Mouse (Mus musculus) ES-E14 (cell line): ENCODE data around the gene Socs2. TPM values are rescaled to one million over a fixed set of nuclear protein-coding genes. Genes with fewer than 3 reads are reported as not detected.

Source experiments
- DNase-seq: peaks from one replicate; pipeline ENCODE4 v3.0.0-alpha.2; 2013; ENCODE audit warnings: low read depth, low spot score
- H3K27ac ChIP-seq: 2 replicates; pipeline ENCODE4 v1.5.1; 2012; ENCODE audit warnings: low read depth, mild to moderate bottlenecking, low read length, moderate library complexity, mixed read lengths; ENCODE audit not compliant: poor library complexity, insufficient read depth, severe bottlenecking
- H3K36me3 ChIP-seq: 2 replicates; pipeline ENCODE4 v1.6.1; 2012; ENCODE audit warnings: mild to moderate bottlenecking, low read length, moderate library complexity, mixed read lengths; ENCODE audit not compliant: control insufficient read depth, poor library complexity, insufficient read depth, severe bottlenecking
- H3K4me1 ChIP-seq, 2 experiments: fragments of 150-350 bp in 1 of 2; sonication (generic) in 1 of 2; 2 replicates each; pipeline ENCODE4 v1.6.1; 2012; ENCODE audit warnings: low read length in 2 of 2, mild to moderate bottlenecking in 1 of 2, mixed read lengths in 1 of 2; ENCODE audit not compliant: control insufficient read depth in 2 of 2, insufficient read depth in 2 of 2, poor library complexity in 1 of 2
- H3K4me3 ChIP-seq, 2 experiments: fragments of 150-350 bp in 1 of 2; sonication (generic) in 1 of 2; 2 replicates each; pipeline ENCODE4 v1.5.1; 2012; ENCODE audit warnings: low read length in 2 of 2, low read depth in 1 of 2, mild to moderate bottlenecking in 1 of 2, mixed read lengths in 1 of 2; ENCODE audit not compliant: insufficient read depth in 1 of 2, poor library complexity in 1 of 2, severe bottlenecking in 1 of 2
- H3K9ac ChIP-seq: 2 replicates; pipeline ENCODE4 v1.6.1; 2012; ENCODE audit warnings: low read depth, mild to moderate bottlenecking, low read length, mixed read lengths; ENCODE audit not compliant: poor library complexity, insufficient read depth, severe bottlenecking
- H3K9me3 ChIP-seq: fragments of 150-350 bp; sonication (generic); 2 replicates; pipeline ENCODE4 v1.6.1; 2012; ENCODE audit warnings: low read depth, mild to moderate bottlenecking, low read length; ENCODE audit not compliant: control insufficient read depth, insufficient read depth
- CHD2 ChIP-seq: IDR thresholded peaks from 2 replicates; pipeline ENCODE4 v1.6.1; 2014; ENCODE audit warnings: mild to moderate bottlenecking, low read depth, low read length, inconsistent platforms
- HCFC1 ChIP-seq: IDR thresholded peaks from 2 replicates; pipeline ENCODE4 v1.6.1; 2012; ENCODE audit warnings: low read length, inconsistent platforms, borderline replicate concordance; ENCODE audit not compliant: insufficient read depth
- MAFK ChIP-seq: IDR thresholded peaks from 2 replicates; pipeline ENCODE4 v1.6.1; 2014; ENCODE audit warnings: mild to moderate bottlenecking, low read depth, low read length, inconsistent platforms; ENCODE audit not compliant: insufficient read depth
- ZC3H11A ChIP-seq: IDR thresholded peaks from 2 replicates; pipeline ENCODE4 v1.6.1; 2012; ENCODE audit warnings: low read depth, mild to moderate bottlenecking, inconsistent platforms, low read length, borderline replicate concordance
- ZNF384 ChIP-seq: IDR thresholded peaks from 2 replicates; pipeline ENCODE4 v1.6.1; 2012; ENCODE audit warnings: low read depth, low read length, inconsistent platforms
- in situ Hi-C, 2 experiments: fragments of 600-800 bp; cut with MboI; formaldehyde crosslinking; loops; one replicate each; pipeline ENCODE4 v1.15.1; 2025; ENCODE audit warnings: low sequenced_read_pairs in 2 of 2, inconsistent platforms in 1 of 2; ENCODE audit not compliant: unreplicated experiment in 2 of 2
- total RNA-seq: library from RNA; depleted of rRNA; stranded (reverse); fragments of 300-350 nt; gene quantifications from 2 replicates; pipeline ENCODE4 v1.2.3, GENCODE M21; 2012

Socs2 gene
- total RNA-seq, 1 experiment, result 46.3 TPM

DNA sequence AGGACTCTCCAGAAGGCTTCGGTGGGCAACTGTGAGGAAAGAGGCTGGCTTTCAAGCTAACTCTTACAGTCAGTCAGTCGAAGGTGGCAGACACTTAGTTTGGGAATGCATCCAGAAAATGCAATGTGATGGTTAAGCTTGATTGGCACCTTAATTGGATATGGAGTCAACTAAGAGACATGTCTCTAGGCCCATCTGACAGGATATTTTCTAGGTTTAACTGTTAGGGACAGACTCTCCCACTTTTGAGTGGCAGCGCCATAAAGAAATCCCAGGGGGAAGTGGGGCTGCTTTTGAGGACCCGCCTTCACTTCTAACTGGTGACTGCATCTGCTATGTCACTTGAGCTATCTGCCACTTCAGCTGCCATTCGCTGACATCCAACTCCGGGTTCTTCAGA is 43.6 kb downstream of the Socs2 start:
- no peaks in the 10 kb centered on the region for H3K9me3 ChIP-seq
- DNase-seq, result no peak
- H3K27ac ChIP-seq, result no peak overlapping the region
- no peaks in the 10 kb centered on the region; a peak in 1 of 4 replicates for H3K4me1 ChIP-seq
- in situ Hi-C loops, result no loop called here
- H3K9ac ChIP-seq, result no peak overlapping the region
- no peak for TF ChIP-seq HCFC1
- no peak for TF ChIP-seq ZNF384
- no peak for TF ChIP-seq ZC3H11A
- no peak for TF ChIP-seq CHD2
- TF ChIP-seq MAFK, result no peak
- no peak overlapping the region for H3K4me3 ChIP-seq
- H3K36me3 ChIP-seq, result no peaks in the 10 kb centered on the region

DNA sequence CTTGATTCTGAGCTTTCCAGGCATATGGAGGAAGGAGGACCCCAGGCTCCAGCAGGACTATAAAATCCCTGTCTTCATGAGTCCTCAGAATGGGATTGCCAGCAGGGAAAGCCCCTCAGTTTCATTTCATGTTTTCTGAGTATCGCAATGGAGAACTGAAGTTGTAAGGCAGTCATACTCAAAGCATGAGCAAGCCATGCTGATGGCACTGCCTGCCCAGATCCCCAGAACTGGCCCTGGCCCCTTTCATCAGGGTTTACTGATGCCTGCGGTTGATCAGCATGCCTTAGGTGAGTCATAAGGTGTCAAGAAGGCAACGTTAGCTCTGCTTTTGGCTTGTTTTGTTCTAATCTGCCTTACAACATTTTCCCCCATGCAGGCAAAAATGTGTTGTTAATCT is 45.0 kb downstream of the Socs2 start:
- H3K36me3 ChIP-seq, result no peaks in the 10 kb centered on the region
- no peaks in the 10 kb centered on the region for H3K9me3 ChIP-seq
- no peaks in the 10 kb centered on the region; a peak in 1 of 4 replicates for H3K4me1 ChIP-seq
- H3K27ac ChIP-seq, result no peak overlapping the region
- TF ChIP-seq ZNF384, result no peak
- no peak for TF ChIP-seq CHD2
- TF ChIP-seq ZC3H11A, result no peak
- TF ChIP-seq HCFC1, result no peak
- no peak for TF ChIP-seq MAFK
- DNase-seq, result no peak
- H3K9ac ChIP-seq, result no peak overlapping the region
- in situ Hi-C loops, result no loop called here
- no peak overlapping the region for H3K4me3 ChIP-seq

DNA sequence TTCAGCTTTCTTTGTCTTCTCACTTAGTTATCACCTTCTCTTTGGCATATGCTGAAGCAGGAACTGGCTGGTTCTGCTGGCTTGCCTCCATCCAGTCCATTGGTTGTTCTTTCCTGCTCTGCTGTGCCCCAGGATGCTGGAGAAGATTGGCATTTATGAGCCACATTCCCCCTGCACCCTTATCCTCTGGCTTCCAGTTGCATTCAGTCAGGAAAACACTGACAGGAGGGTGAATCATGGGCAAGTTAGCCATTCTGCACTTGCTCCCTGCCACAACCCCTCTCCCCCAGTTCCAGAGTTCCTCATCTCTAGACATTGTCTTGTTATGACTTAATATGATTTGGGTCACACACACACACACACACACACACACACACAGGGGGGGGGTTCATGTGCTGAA is 47.8 kb downstream of the Socs2 start:
- Histone ChIP-seq H3K4me1 (no peaks in the 10 kb centered on the region; a peak in 1 of 4 replicates), H3K9me3 (no peaks in the 10 kb centered on the region), H3K27ac (no peak overlapping the region), H3K9ac (no peak overlapping the region), H3K4me3 (no peak overlapping the region), H3K36me3 (no peaks in the 10 kb centered on the region)
- no peak for DNase-seq
- in situ Hi-C loops, result no loop called here
- TF ChIP-seq CHD2 (no peak), HCFC1 (no peak), ZC3H11A (no peak), ZNF384 (no peak), MAFK (no peak)

DNA sequence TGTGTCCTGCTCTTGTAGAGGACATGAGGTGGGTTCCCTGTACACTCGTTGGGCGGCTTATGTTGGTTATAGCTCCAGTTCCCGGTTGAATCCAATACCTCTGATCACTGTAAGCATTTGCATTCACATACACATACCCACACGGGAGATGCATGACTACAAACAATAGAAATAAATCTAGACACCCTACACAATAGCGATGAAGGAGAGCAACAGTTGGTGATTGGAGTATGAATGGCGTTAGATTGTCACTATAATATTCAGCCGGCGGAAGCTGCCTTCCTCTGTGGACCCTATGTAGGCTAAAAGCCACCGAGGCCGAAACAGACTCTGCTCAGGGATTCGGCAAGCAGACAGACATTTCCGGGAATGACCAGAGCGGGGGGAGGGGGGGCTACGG is 48.8 kb downstream of the Socs2 start:
- no peaks in the 10 kb centered on the region for H3K9me3 ChIP-seq
- H3K4me3 ChIP-seq, result no peak overlapping the region
- H3K9ac ChIP-seq, result no peak overlapping the region
- no peak overlapping the region for H3K27ac ChIP-seq
- no peaks in the 10 kb centered on the region; a peak in 1 of 4 replicates for H3K4me1 ChIP-seq
- DNase-seq, result no peak
- in situ Hi-C loops, result no loop called here
- TF ChIP-seq HCFC1, result no peak
- no peak for TF ChIP-seq ZC3H11A
- TF ChIP-seq MAFK, result no peak
- no peaks in the 10 kb centered on the region for H3K36me3 ChIP-seq

DNA sequence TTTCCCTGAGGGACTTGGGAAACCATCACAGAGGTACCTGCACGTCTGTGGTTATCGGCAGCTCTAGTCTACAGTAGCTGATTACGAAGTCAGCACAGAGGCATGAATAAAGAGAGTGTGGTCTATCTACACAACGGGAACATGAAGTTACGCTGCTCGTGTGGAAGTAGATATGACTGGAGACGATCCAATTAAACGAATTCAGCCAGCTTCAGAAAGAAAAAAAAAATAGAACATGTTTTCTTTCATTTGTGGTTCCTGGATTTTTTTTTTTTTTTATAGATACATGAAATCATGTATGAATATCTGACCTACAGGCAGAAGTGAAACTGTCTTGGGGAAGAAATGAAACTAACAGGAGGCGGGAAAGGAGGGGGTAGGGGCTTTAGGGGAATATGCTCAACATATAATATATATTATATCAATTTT is 49.3 kb downstream of the Socs2 start:
- no peaks in the 10 kb centered on the region for H3K36me3 ChIP-seq
- H3K4me1 ChIP-seq, result no peaks in the 10 kb centered on the region; a peak in 1 of 4 replicates
- no peak overlapping the region for H3K9ac ChIP-seq
- no peak overlapping the region for H3K27ac ChIP-seq
- in situ Hi-C loops, result no loop called here
- DNase-seq, result no peak
- H3K9me3 ChIP-seq, result no peaks in the 10 kb centered on the region
- no peak overlapping the region for H3K4me3 ChIP-seq
- no peak for TF ChIP-seq HCFC1
- TF ChIP-seq ZNF384, result no peak
